Mouse (Mus musculus): Measurements from ENCODE around the gene Eea1.

DNA sequence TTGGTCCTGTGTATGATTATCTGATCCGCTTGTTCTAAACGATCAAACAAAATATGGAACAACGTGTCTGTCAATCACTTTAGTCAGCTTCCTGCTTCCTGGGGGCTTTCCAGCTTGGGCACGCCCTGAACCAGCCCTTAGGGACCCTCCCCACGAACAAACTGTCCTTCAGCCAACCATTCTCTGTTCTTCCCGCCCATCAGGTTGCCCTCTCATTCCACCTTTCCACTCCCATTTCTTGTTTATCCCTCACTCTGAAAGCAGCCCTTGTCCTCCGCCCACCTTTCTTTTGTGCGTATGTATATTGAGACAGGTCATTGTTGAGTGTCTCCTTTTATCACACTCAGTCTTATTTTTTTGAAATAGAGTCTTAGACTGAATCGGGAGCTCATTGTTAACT is 48.3 kb upstream of the Eea1 start:
- no peak for TF ChIP-seq CTCF (IDR thresholded peaks at IDR 0.05; ENCODE audit: low read depth)
- no peak for TF ChIP-seq EP300 (IDR thresholded peaks at IDR 0.05; ENCODE audit: low read depth)

Measured in liver, postnatal 0 days (tissue).